Mouse (Mus musculus) forebrain, embryonic 11.5 days (tissue): ENCODE results near the gene Gdpd1. TPM values are rescaled to one million over a fixed set of nuclear protein-coding genes. Genes with fewer than 3 reads are reported as not detected.
"Not testable (repeated sequence)": the region's sequence is repeated elsewhere in the genome, so short reads cannot be mapped to it uniquely, and the experiment has no call there.

Experiments
- ATAC-seq: fragments of 200-750 bp; cut with Nextera tagmentation; replicated peaks from 2 replicates; pipeline ENCODE4 v1.8.0; 2017; ENCODE audit warnings: moderate TSS enrichment; ENCODE audit not compliant: low FRiP score
- DNase-seq: peaks from one replicate; pipeline ENCODE4 v3.0.0-alpha.2; 2017; ENCODE audit warnings: low spot score
- H3K27ac ChIP-seq: fragments of 300-500 bp; sonication (generic); 2 replicates; pipeline ENCODE4 v1.5.1; 2014; ENCODE audit warnings: low read depth, low read length
- H3K27me3 ChIP-seq: fragments of 300-500 bp; sonication (generic); 2 replicates; pipeline ENCODE4 v1.6.1; 2014; ENCODE audit warnings: mild to moderate bottlenecking, low read length, mixed read lengths; ENCODE audit not compliant: control insufficient read depth, insufficient read depth
- H3K36me3 ChIP-seq: fragments of 300-500 bp; sonication (generic); 2 replicates; pipeline ENCODE4 v1.6.1; 2014; ENCODE audit warnings: mild to moderate bottlenecking, low read length, moderate library complexity, mixed read lengths; ENCODE audit not compliant: control insufficient read depth, insufficient read depth
- H3K4me1 ChIP-seq: fragments of 300-500 bp; sonication (generic); replicated peaks from 2 replicates; pipeline ENCODE4 v1.6.1; 2014; ENCODE audit warnings: low read length, mixed read lengths; ENCODE audit not compliant: control insufficient read depth, insufficient read depth
- H3K4me2 ChIP-seq: fragments of 300-500 bp; sonication (generic); 2 replicates; pipeline ENCODE4 v1.6.1; 2014; ENCODE audit warnings: low read depth, mild to moderate bottlenecking, low read length, moderate library complexity, mixed read lengths; ENCODE audit not compliant: severe bottlenecking
- H3K4me3 ChIP-seq: fragments of 300-500 bp; sonication (generic); 2 replicates; pipeline ENCODE4 v1.5.1; 2014; ENCODE audit warnings: low read depth, low read length
- H3K9ac ChIP-seq: fragments of 300-500 bp; sonication (generic); 2 replicates; pipeline ENCODE4 v1.6.1; 2014; ENCODE audit warnings: low read length
- H3K9me3 ChIP-seq: fragments of 300-500 bp; sonication (generic); 2 replicates; pipeline ENCODE4 v1.6.1; 2016; ENCODE audit warnings: low read length, mixed read lengths; ENCODE audit not compliant: control insufficient read depth
- WGBS: fragments of 180-500 bp; shearing (Covaris S2); extraction: QIAGEN DNeasy Blood & Tissue Kit; methylation state at CpG from one replicate; pipeline ENCODE4 v1.1.7; 2014; 5-methylcytosine and 5-hydroxymethylcytosine counted together
- polyA plus RNA-seq: library from polyadenylated mRNA; unstranded; fragments of >200 nt; fragmentation: Nextera tagmentation; extraction: Ambion mirVana; gene quantifications from 2 replicates; pipeline ENCODE4 v1.2.1, GENCODE M21; 2014

The Gdpd1 gene
- polyA plus RNA-seq, 1 experiment from 2014 or later: 77.7 TPM

- no peak overlapping the region for H3K9ac ChIP-seq
- no peak overlapping the region for H3K27ac ChIP-seq
- H3K4me2 ChIP-seq: no peak overlapping the region
- no peak overlapping the region for H3K4me3 ChIP-seq
- WGBS: 89% methylated on average over 5 of the region's 5 CpGs
- DNase-seq: no peak
- no peaks in the 10 kb centered on the region for H3K27me3 ChIP-seq
- no peaks in the 10 kb centered on the region for H3K9me3 ChIP-seq
- no peak for ATAC-seq
- no peaks in the 10 kb centered on the region for H3K4me1 ChIP-seq
- H3K36me3 ChIP-seq: peaks cover 3% of the 10 kb centered on the region; the same call in 1 of the 2 replicates
These were observed 26.9 kb downstream of the Gdpd1 start for GRCm38 (mm10) chr11:87046968-87047367.

GRCm38 (mm10) chr11:87043052-87043451 is 30.8 kb downstream of the Gdpd1 start:
- 83% methylated on average over 3 of the region's 3 CpGs for WGBS
- DNase-seq (no peak), ATAC-seq (no peak)
- Histone ChIP-seq H3K9me3 (no peaks in the 10 kb centered on the region), H3K9ac (no peak overlapping the region), H3K27ac (no peak overlapping the region), H3K4me1 (no peaks in the 10 kb centered on the region), H3K27me3 (no peaks in the 10 kb centered on the region), H3K36me3 (no peaks in the 10 kb centered on the region; the same call in 1 of the 2 replicates), H3K4me3 (no peak overlapping the region), H3K4me2 (no peak overlapping the region)

- no peak for ATAC-seq
- peaks cover 4% of the 10 kb centered on the region; the same call in 1 of the 2 replicates for H3K36me3 ChIP-seq
These were observed 34.4 kb downstream of the Gdpd1 start for GRCm38 (mm10) chr11:87039307-87039963.

GRCm38 (mm10) chr11:87036180-87036579 is 37.7 kb downstream of the Gdpd1 start:
- no peak overlapping the region for H3K27ac ChIP-seq
- H3K4me2 ChIP-seq: no peak overlapping the region
- no peak overlapping the region for H3K9ac ChIP-seq
- H3K4me3 ChIP-seq: no peak overlapping the region
- ATAC-seq (no peak), DNase-seq (no peak)
- no peaks in the 10 kb centered on the region for H3K4me1 ChIP-seq
- 70% methylated on average over 4 of the region's 4 CpGs for WGBS
- H3K36me3 ChIP-seq: peaks cover 4% of the 10 kb centered on the region; the same call in 1 of the 2 replicates
- H3K27me3 ChIP-seq: no peaks in the 10 kb centered on the region
- no peaks in the 10 kb centered on the region for H3K9me3 ChIP-seq

More at GRCm38 (mm10) chr11:87039307-87039963, 34.4 kb downstream of the Gdpd1 start:
- no peak for DNase-seq
- H3K4me1 ChIP-seq: no peaks in the 10 kb centered on the region
- H3K9ac ChIP-seq: no peak overlapping the region
- WGBS: 93% methylated on average over 9 of the region's 9 CpGs
- H3K4me2 ChIP-seq: no peak overlapping the region
- H3K27ac ChIP-seq: no peak overlapping the region
- no peak overlapping the region for H3K4me3 ChIP-seq
- no peaks in the 10 kb centered on the region for H3K9me3 ChIP-seq
- no peaks in the 10 kb centered on the region for H3K27me3 ChIP-seq

GRCm38 (mm10) chr11:87028212-87028611 is 45.6 kb downstream of the Gdpd1 start:
- H3K4me2 ChIP-seq: no peak overlapping the region
- H3K4me3 ChIP-seq: no peak overlapping the region
- H3K27me3 ChIP-seq: no peaks in the 10 kb centered on the region
- no peak overlapping the region for H3K27ac ChIP-seq
- H3K9ac ChIP-seq: no peak overlapping the region
- no peaks in the 10 kb centered on the region for H3K9me3 ChIP-seq
- no peak for DNase-seq
- H3K4me1 ChIP-seq: no peaks in the 10 kb centered on the region
- 92% methylated on average over 3 of the region's 3 CpGs for WGBS
- H3K36me3 ChIP-seq: no peaks in the 10 kb centered on the region
- no peak for ATAC-seq

- WGBS: 85% methylated on average over 9 of the region's 9 CpGs
- Histone ChIP-seq H3K9me3 (no peaks in the 10 kb centered on the region), H3K4me3 (no peak overlapping the region), H3K36me3 (no peaks in the 10 kb centered on the region), H3K27ac (no peak overlapping the region), H3K27me3 (no peaks in the 10 kb centered on the region), H3K9ac (no peak overlapping the region), H3K4me1 (no peaks in the 10 kb centered on the region), H3K4me2 (no peak overlapping the region)
- DNase-seq (no peak), ATAC-seq (no peak)
These were observed 47.6 kb downstream of the Gdpd1 start for GRCm38 (mm10) chr11:87026096-87026875.

- no peaks in the 10 kb centered on the region for H3K4me1 ChIP-seq
- H3K9me3 ChIP-seq: no peaks in the 10 kb centered on the region
- DNase-seq (no peak), ATAC-seq (no peak)
- no peak overlapping the region for H3K9ac ChIP-seq
- no peak overlapping the region for H3K27ac ChIP-seq
- H3K4me3 ChIP-seq: no peak overlapping the region
- WGBS: 76% methylated on average over 3 of the region's 3 CpGs
- no peaks in the 10 kb centered on the region for H3K27me3 ChIP-seq
- no peaks in the 10 kb centered on the region for H3K36me3 ChIP-seq
- H3K4me2 ChIP-seq: no peak overlapping the region
These were observed 48.5 kb downstream of the Gdpd1 start for GRCm38 (mm10) chr11:87025351-87025750.

- not testable (repeated sequence) for ATAC-seq, H3K9me3 ChIP-seq, H3K27me3 ChIP-seq, H3K4me1 ChIP-seq, H3K27ac ChIP-seq, H3K9ac ChIP-seq, DNase-seq, H3K4me2 ChIP-seq, H3K36me3 ChIP-seq, H3K4me3 ChIP-seq
- 66% methylated on average over 8 of the region's 8 CpGs for WGBS
These were observed 50.6 kb downstream of the Gdpd1 start for GRCm38 (mm10) chr11:87023240-87023639.
